Mouse (Mus musculus) heart, embryonic 16.5 days (tissue): Measurements from ENCODE around the gene Hist1h3e. TPM values are rescaled to one million over a fixed set of nuclear protein-coding genes. Genes with fewer than 3 reads are reported as not detected.
"Not testable (repeated sequence)": the region's sequence is repeated elsewhere in the genome, so short reads cannot be mapped to it uniquely, and the experiment has no call there.

Source experiments
- ATAC-seq: fragments of 200-750 bp; cut with Nextera tagmentation; replicated peaks from 2 replicates; pipeline ENCODE4 v1.8.0; 2017; ENCODE audit warnings: moderate number of reproducible peaks; ENCODE audit not compliant: insufficient read depth, low FRiP score; ENCODE audit errors: extremely low read depth
- H3K27ac ChIP-seq: fragments of 300-500 bp; sonication (generic); 2 replicates; pipeline ENCODE4 v1.5.1; 2014; ENCODE audit warnings: mild to moderate bottlenecking, low read length, control low read depth, moderate library complexity
- H3K27me3 ChIP-seq: fragments of 300-500 bp; sonication (generic); 2 replicates; pipeline ENCODE4 v1.6.1; 2014; ENCODE audit warnings: low read length, mixed read lengths; ENCODE audit not compliant: control insufficient read depth, insufficient read depth
- H3K36me3 ChIP-seq: fragments of 300-500 bp; sonication (generic); 2 replicates; pipeline ENCODE4 v1.6.1; 2014; ENCODE audit not compliant: control insufficient read depth, insufficient read depth
- H3K4me1 ChIP-seq: fragments of 300-500 bp; sonication (generic); 2 replicates; pipeline ENCODE4 v1.6.1; 2014; ENCODE audit warnings: low read length, mixed read lengths; ENCODE audit not compliant: control insufficient read depth, insufficient read depth
- H3K4me2 ChIP-seq: fragments of 300-500 bp; sonication (generic); 2 replicates; pipeline ENCODE4 v1.6.1; 2014; ENCODE audit warnings: low read depth, mild to moderate bottlenecking, control low read depth, low read length
- H3K4me3 ChIP-seq: fragments of 300-500 bp; sonication (generic); 2 replicates; pipeline ENCODE4 v1.5.1; 2014; ENCODE audit warnings: mild to moderate bottlenecking, control low read depth, low read length
- H3K9ac ChIP-seq: fragments of 300-500 bp; sonication (generic); 2 replicates; pipeline ENCODE4 v1.6.1; 2014; ENCODE audit warnings: low read length, control low read depth
- H3K9me3 ChIP-seq: fragments of 300-500 bp; sonication (generic); replicated peaks from 2 replicates; pipeline ENCODE4 v1.6.1; 2016; ENCODE audit warnings: low read length; ENCODE audit not compliant: control insufficient read depth
- WGBS: fragments of 180-500 bp; shearing (Covaris S2); extraction: QIAGEN DNeasy Blood & Tissue Kit; methylation state at CpG from one replicate; pipeline ENCODE4 v1.1.7; 2014; 5-methylcytosine and 5-hydroxymethylcytosine counted together
- polyA plus RNA-seq: library from polyadenylated mRNA; unstranded; fragments of >200 nt; fragmentation: Nextera tagmentation; extraction: Ambion mirVana; gene quantifications from 2 replicates; pipeline ENCODE4 v1.2.1, GENCODE M21; 2015

Hist1h3e gene
- polyA plus RNA-seq, 1 experiment from 2014 or later: 2.1 TPM

GRCm38 (mm10) chr13:23585442-23586098 is 23.4 kb upstream of the Hist1h3e start:
- H3K27ac ChIP-seq: peak overlapping the region; percentile 98
- H3K9ac ChIP-seq: peak overlapping the region; percentile 83
- not testable (repeated sequence) for H3K36me3 ChIP-seq, H3K9me3 ChIP-seq, H3K27me3 ChIP-seq
- H3K4me3 ChIP-seq: peak overlapping the region; percentile 62
- H3K4me2 ChIP-seq: peak overlapping the region; percentile 91
- ATAC-seq: peak; percentile 84
- 0% methylated on average over 25 of the region's 36 CpGs for WGBS
- peaks cover 13% of the 10 kb centered on the region for H3K4me1 ChIP-seq

- Histone ChIP-seq H3K27ac (peak overlapping the region; percentile 98), H3K9me3 (no peaks in the 10 kb centered on the region), H3K4me2 (peak overlapping the region; percentile 91), H3K36me3 (no peaks in the 10 kb centered on the region), H3K27me3 (no peaks in the 10 kb centered on the region), H3K4me3 (peak overlapping the region; percentile 62), H3K4me1 (peaks cover 13% of the 10 kb centered on the region), H3K9ac (peak overlapping the region; percentile 83)
- no peak for ATAC-seq
- under 1% methylated on average over 21 of the region's 21 CpGs for WGBS
Measured at GRCm38 (mm10) chr13:23585029-23585441, 22.9 kb upstream of the Hist1h3e start.

- Histone ChIP-seq H3K4me3 (peak overlapping the region; percentile 62), H3K27ac (peak overlapping the region; percentile 98), H3K9me3 (no peaks in the 10 kb centered on the region), H3K9ac (peak overlapping the region; percentile 83), H3K36me3 (no peaks in the 10 kb centered on the region), H3K4me2 (peak overlapping the region; percentile 91), H3K27me3 (no peaks in the 10 kb centered on the region), H3K4me1 (peaks cover 13% of the 10 kb centered on the region)
- ATAC-seq: no peak
Measured at GRCm38 (mm10) chr13:23584331-23584730, 22.2 kb upstream of the Hist1h3e start.

GRCm38 (mm10) chr13:23583387-23584068 is 21.4 kb upstream of the Hist1h3e start:
- Histone ChIP-seq H3K36me3 (no peaks in the 10 kb centered on the region), H3K27me3 (no peaks in the 10 kb centered on the region), H3K9ac (no peak overlapping the region), H3K9me3 (no peaks in the 10 kb centered on the region), H3K4me2 (no peak overlapping the region), H3K4me1 (peaks cover 13% of the 10 kb centered on the region), H3K27ac (peak overlapping the region; percentile 0; the same call in 1 of the 2 replicates), H3K4me3 (no peak overlapping the region)
- ATAC-seq: no peak

GRCm38 (mm10) chr13:23582219-23583056 is 20.3 kb upstream of the Hist1h3e start:
- WGBS: 19% methylated on average over 6 of the region's 6 CpGs
- Histone ChIP-seq H3K27me3 (no peaks in the 10 kb centered on the region), H3K27ac (peak overlapping the region; percentile 82), H3K9me3 (no peaks in the 10 kb centered on the region), H3K4me3 (peak overlapping the region; percentile 57), H3K4me1 (peaks cover 13% of the 10 kb centered on the region), H3K9ac (peak overlapping the region; percentile 75), H3K4me2 (peak overlapping the region; percentile 88), H3K36me3 (no peaks in the 10 kb centered on the region)
- ATAC-seq: no peak

- Histone ChIP-seq H3K9me3 (no peaks in the 10 kb centered on the region), H3K36me3 (no peaks in the 10 kb centered on the region), H3K27me3 (no peaks in the 10 kb centered on the region), H3K27ac (peak within 1 kb of the TSS; percentile 82), H3K4me2 (peak within 1 kb of the TSS; percentile 88), H3K9ac (peak within 1 kb of the TSS; percentile 75), H3K4me1 (peaks cover 18% of the 10 kb centered on the region), H3K4me3 (peak within 1 kb of the TSS; percentile 57)
- ATAC-seq: peak; percentile 83
- WGBS: under 1% methylated on average over 43 of the region's 43 CpGs
Measured at GRCm38 (mm10) chr13:23581408-23582218, 19.4 kb upstream of the Hist1h3e start, which contains the start of gene Hist1h4d. Gene Hist1h4d, plus strand, starts transcription at chr13:23581598.

- ATAC-seq: no peak
- Histone ChIP-seq H3K36me3 (no peaks in the 10 kb centered on the region), H3K9ac (no peak overlapping the region), H3K4me2 (no peak overlapping the region), H3K9me3 (no peaks in the 10 kb centered on the region), H3K4me3 (no peak overlapping the region), H3K27me3 (no peaks in the 10 kb centered on the region), H3K4me1 (peaks cover 24% of the 10 kb centered on the region), H3K27ac (no peak overlapping the region)
- 95% methylated on average over 1 of the region's 1 CpGs for WGBS
Measured at GRCm38 (mm10) chr13:23577835-23578234, 15.7 kb upstream of the Hist1h3e start.

GRCm38 (mm10) chr13:23576906-23577639 is 14.9 kb upstream of the Hist1h3e start:
- Histone ChIP-seq H3K27me3 (no peaks in the 10 kb centered on the region), H3K4me2 (peak overlapping the region; percentile 62), H3K4me1 (peaks cover 27% of the 10 kb centered on the region), H3K9ac (peak overlapping the region; percentile 72; the same call in 1 of the 2 replicates), H3K4me3 (peak overlapping the region; percentile 52), H3K9me3 (no peaks in the 10 kb centered on the region), H3K36me3 (no peaks in the 10 kb centered on the region), H3K27ac (peak overlapping the region; percentile 66)
- 56% methylated on average over 6 of the region's 6 CpGs for WGBS
- ATAC-seq: no peak
